Mouse (Mus musculus): ENCODE measurements at regions not wholly inside any gene's neighbourhood (a gene's known extent, or its start where the extent isn't known, plus 50 kb on each side); places are given as distances from the start of the nearest gene placed in this dataset.
A peak's percentile ranks its signal among the peaks of the same experiment; 100 is the strongest.

GRCm38 (mm10) chr8:104022231-104022630 lies 79.2 kb upstream of the Cdh5 start:
- TF ChIP-seq POLR2A (IDR thresholded peaks at IDR 0.05; ENCODE audit: extremely low read depth, insufficient read depth, low read length) (no peak), CTCF (IDR thresholded peaks at IDR 0.05; ENCODE audit: extremely low read depth, insufficient read depth, low read length) (no peak)
- peaks cover 2% of the 10 kb centered on the region; the same call in 1 of the 2 replicates for H3K4me1 ChIP-seq (ENCODE audit: control insufficient read depth, insufficient read depth, low read length)
- peak overlapping the region; percentile 30; the same call in 1 of the 2 replicates for H3K27ac ChIP-seq (ENCODE audit: insufficient read depth, low read length)
- no peak overlapping the region for H3K4me3 ChIP-seq (ENCODE audit: insufficient read depth, low read length)

GRCm38 (mm10) chr8:104022691-104023509 lies 78.5 kb upstream of the Cdh5 start:
- TF ChIP-seq POLR2A (IDR thresholded peaks at IDR 0.05; ENCODE audit: extremely low read depth, insufficient read depth, low read length) (no peak), CTCF (IDR thresholded peaks at IDR 0.05; ENCODE audit: extremely low read depth, insufficient read depth, low read length) (no peak)
- Histone ChIP-seq H3K4me1 (ENCODE audit: control insufficient read depth, insufficient read depth, low read length) (peaks cover 2% of the 10 kb centered on the region; the same call in 1 of the 2 replicates), H3K27ac (ENCODE audit: insufficient read depth, low read length) (no peak overlapping the region), H3K4me3 (ENCODE audit: insufficient read depth, low read length) (no peak overlapping the region)

GRCm38 (mm10) chr8:104027161-104027821 lies 74.1 kb upstream of the Cdh5 start:
- Histone ChIP-seq H3K27ac (ENCODE audit: insufficient read depth, low read length) (no peak overlapping the region), H3K4me1 (ENCODE audit: control insufficient read depth, insufficient read depth, low read length) (peaks cover 3% of the 10 kb centered on the region; the same call in 1 of the 2 replicates), H3K4me3 (ENCODE audit: insufficient read depth, low read length) (no peak overlapping the region)
- TF ChIP-seq CTCF (IDR thresholded peaks at IDR 0.05; ENCODE audit: extremely low read depth, insufficient read depth, low read length) (peak; percentile 83), POLR2A (IDR thresholded peaks at IDR 0.05; ENCODE audit: extremely low read depth, insufficient read depth, low read length) (no peak)

GRCm38 (mm10) chr8:104028626-104029025 lies 72.8 kb upstream of the Cdh5 start:
- no peak overlapping the region for H3K4me3 ChIP-seq (ENCODE audit: insufficient read depth, low read length)
- TF ChIP-seq CTCF (IDR thresholded peaks at IDR 0.05; ENCODE audit: extremely low read depth, insufficient read depth, low read length) (peak; percentile 82), POLR2A (IDR thresholded peaks at IDR 0.05; ENCODE audit: extremely low read depth, insufficient read depth, low read length) (no peak)
- H3K4me1 ChIP-seq (ENCODE audit: control insufficient read depth, insufficient read depth, low read length), result peaks cover 1% of the 10 kb centered on the region; the same call in 1 of the 2 replicates
- no peak overlapping the region for H3K27ac ChIP-seq (ENCODE audit: insufficient read depth, low read length)

GRCm38 (mm10) chr8:104032179-104032578 lies 69.2 kb upstream of the Cdh5 start:
- Histone ChIP-seq H3K4me1 (ENCODE audit: control insufficient read depth, insufficient read depth, low read length) (peaks cover 1% of the 10 kb centered on the region; the same call in 1 of the 2 replicates), H3K27ac (ENCODE audit: insufficient read depth, low read length) (no peak overlapping the region)

GRCm38 (mm10) chr8:104033148-104033547 lies 68.3 kb upstream of the Cdh5 start:
- no peak overlapping the region for H3K4me3 ChIP-seq (ENCODE audit: insufficient read depth, low read length)
- peaks cover 3% of the 10 kb centered on the region; the same call in 1 of the 2 replicates for H3K4me1 ChIP-seq (ENCODE audit: control insufficient read depth, insufficient read depth, low read length)
- H3K27ac ChIP-seq (ENCODE audit: insufficient read depth, low read length), result no peak overlapping the region
- TF ChIP-seq POLR2A (IDR thresholded peaks at IDR 0.05; ENCODE audit: extremely low read depth, insufficient read depth, low read length) (no peak), CTCF (IDR thresholded peaks at IDR 0.05; ENCODE audit: extremely low read depth, insufficient read depth, low read length) (peak; percentile 50; the same call in 1 of the 2 replicates)

More at GRCm38 (mm10) chr8:104032179-104032578, 69.2 kb upstream of the Cdh5 start:
- no peak overlapping the region for H3K4me3 ChIP-seq (ENCODE audit: insufficient read depth, low read length)
- TF ChIP-seq CTCF (IDR thresholded peaks at IDR 0.05; ENCODE audit: extremely low read depth, insufficient read depth, low read length) (peak; percentile 41; the same call in 1 of the 2 replicates), POLR2A (IDR thresholded peaks at IDR 0.05; ENCODE audit: extremely low read depth, insufficient read depth, low read length) (no peak)

GRCm38 (mm10) chr8:104034286-104034685 lies 67.1 kb upstream of the Cdh5 start:
- Histone ChIP-seq H3K4me1 (ENCODE audit: control insufficient read depth, insufficient read depth, low read length) (peaks cover 3% of the 10 kb centered on the region; the same call in 1 of the 2 replicates), H3K27ac (ENCODE audit: insufficient read depth, low read length) (no peak overlapping the region), H3K4me3 (ENCODE audit: insufficient read depth, low read length) (no peak overlapping the region)
- TF ChIP-seq CTCF (IDR thresholded peaks at IDR 0.05; ENCODE audit: extremely low read depth, insufficient read depth, low read length) (no peak), POLR2A (IDR thresholded peaks at IDR 0.05; ENCODE audit: extremely low read depth, insufficient read depth, low read length) (no peak)

GRCm38 (mm10) chr8:104036580-104037477 lies 64.6 kb upstream of the Cdh5 start:
- Histone ChIP-seq H3K4me1 (ENCODE audit: control insufficient read depth, insufficient read depth, low read length) (peaks cover 3% of the 10 kb centered on the region; the same call in 1 of the 2 replicates), H3K4me3 (ENCODE audit: insufficient read depth, low read length) (no peak overlapping the region), H3K27ac (ENCODE audit: insufficient read depth, low read length) (no peak overlapping the region)
- TF ChIP-seq CTCF (IDR thresholded peaks at IDR 0.05; ENCODE audit: extremely low read depth, insufficient read depth, low read length) (no peak), POLR2A (IDR thresholded peaks at IDR 0.05; ENCODE audit: extremely low read depth, insufficient read depth, low read length) (no peak)

- Histone ChIP-seq H3K4me3 (ENCODE audit: insufficient read depth, low read length) (no peak overlapping the region), H3K27ac (ENCODE audit: insufficient read depth, low read length) (no peak overlapping the region), H3K4me1 (ENCODE audit: control insufficient read depth, insufficient read depth, low read length) (peaks cover 3% of the 10 kb centered on the region; the same call in 1 of the 2 replicates)
- no peak for TF ChIP-seq CTCF (IDR thresholded peaks at IDR 0.05; ENCODE audit: extremely low read depth, insufficient read depth, low read length)
- no peak for TF ChIP-seq POLR2A (IDR thresholded peaks at IDR 0.05; ENCODE audit: extremely low read depth, insufficient read depth, low read length)
These were observed 63.8 kb upstream of the Cdh5 start for GRCm38 (mm10) chr8:104037611-104038010.
